Mouse (Mus musculus): ENCODE results near the gene Pigr.

Pigr gene

DNA sequence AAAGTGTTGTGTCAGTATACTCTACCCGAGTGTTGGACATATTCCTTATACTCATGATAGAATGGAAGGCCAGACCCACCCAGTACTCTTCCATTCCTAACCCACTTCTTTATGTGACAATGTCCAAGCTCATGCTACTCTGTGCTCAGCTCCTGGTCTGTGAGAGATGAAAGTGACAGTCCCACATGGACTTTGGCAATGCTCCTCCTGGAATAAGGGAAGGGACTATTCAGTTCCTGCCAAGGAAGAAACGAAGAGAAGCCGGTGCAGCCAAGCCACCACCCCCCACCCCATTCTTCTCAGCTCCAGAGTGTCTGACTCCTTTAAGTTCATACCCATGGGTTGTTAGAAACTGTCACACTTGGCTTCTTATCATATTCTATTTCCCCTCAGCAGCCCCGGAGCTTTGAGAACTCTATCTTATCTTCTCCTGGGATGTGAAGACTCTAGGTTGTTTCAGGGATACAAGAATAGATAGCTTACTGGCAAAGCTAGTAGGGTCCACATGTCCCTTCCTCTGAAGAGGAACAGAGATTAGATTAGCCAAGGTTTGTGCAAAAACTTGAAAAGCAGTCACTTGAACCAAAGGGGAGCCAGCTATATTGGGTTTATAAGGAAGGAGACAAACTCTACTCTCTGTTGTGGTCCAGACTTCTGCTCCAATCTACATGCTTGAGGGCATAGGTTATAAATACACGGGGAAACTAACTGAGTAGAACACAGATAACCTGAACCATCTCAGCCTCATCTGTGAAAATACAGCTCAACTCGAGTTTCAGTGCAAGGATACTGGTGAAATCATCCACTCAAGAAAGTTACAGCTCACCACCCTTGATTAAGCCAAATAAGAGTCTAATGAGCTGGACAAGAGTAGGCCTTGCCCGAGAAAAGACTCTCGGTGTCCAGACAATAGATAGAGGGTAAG is 3.7 kb downstream of the Pigr start:
- no peak for DNase-seq (ENCODE audit: low spot score in 2 of 2)

DNA sequence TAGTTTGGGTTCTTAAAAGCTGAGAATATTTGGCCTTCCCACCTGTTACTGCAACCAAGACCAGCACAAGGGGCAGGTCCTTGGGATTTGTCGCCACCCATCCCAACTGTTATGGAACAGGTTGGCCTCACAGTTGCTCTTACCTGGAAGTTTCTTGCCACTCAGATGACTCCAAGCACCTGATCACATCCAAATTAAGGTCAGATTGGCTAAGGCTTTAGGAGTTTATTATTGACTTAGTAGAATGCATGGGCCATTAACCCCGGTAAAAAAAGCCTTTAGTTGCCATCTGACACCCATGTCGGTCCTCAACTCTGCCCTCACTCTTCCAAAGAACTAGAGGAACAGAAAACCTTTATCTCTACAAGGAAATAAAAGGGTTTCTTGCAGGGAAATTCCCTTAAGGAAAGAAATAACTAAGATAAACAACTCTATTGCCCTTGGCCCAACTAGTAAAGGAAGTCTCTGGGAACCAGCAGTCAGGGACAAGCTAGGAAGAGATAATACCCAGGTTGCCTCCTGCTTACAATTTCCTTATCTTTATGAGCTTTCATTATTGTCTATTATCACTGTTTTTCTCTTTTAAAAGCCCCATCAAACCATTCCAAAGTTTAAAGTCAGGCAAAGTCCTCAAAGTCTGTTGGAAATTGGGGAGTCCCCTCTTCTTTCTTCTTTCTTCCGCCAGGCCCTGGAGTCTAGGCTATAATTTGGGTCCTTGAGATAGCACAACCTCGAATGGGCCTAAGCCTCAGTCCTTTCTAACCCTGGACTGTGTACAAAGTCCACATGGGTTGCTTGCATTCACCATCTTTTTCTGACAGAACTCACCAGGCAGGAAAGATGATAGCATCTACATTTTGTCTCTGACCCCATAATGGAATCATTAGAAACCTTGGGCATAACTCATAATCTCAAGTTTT is 6.0 kb downstream of the Pigr start:
- no peak for DNase-seq (ENCODE audit: low spot score in 2 of 2)

DNA sequence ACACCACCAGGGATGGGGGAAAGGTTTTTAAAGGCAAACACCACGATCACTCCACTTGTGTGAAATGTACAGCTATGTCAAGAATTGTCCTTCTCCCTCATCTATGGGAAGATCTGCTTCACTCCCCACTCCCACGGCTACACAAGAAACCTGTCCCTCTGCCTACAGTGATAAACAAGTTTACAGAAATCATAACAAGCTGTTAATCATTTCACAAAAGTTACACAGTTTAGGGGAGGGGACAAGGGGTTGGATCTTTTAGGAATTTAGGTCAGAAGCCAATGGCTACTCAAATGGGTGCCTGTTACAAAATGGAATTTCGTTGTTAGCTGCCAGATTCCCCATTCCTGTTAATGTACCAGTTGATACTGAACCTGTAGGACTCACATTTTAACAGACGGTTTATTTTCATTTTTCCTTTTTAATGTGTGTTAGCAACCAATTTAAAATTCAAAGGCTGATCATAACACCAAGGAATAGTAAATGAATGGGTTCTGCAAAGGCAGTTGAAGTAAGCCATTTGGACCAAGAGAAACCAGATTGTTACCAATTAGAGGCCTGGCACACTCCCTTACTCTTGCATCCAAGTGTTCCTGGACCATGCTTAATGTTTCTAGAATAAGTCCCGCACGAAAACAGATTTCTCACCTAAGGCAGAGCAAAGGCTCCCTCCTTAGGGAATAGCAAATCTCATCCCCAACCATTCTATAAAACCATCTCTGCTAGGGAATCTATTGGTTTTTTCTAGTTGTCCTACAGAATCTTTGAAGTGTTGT is 8.9 kb downstream of the Pigr start:
- DNase-seq (ENCODE audit: low spot score in 2 of 2): no peak

DNA sequence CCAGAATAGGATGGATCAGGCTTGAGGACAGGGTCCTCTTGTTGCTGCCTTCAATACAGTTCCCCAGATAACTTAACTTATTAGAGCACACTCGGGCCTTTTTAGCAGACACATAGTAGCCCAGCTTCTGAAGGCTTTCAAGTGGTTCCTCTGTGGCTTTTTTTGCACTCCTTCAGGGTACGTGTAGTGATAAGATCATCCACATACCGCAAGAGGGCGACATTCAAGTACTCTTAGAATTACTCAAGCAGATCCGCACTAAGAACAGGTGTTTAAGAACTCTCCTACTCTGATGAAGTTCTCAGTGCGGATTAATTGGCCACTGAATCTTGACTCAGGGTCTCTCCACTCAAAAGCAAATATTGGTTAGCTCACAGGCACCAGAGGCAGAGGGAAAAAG is 11.8 kb downstream of the Pigr start:
- no peak for DNase-seq (ENCODE audit: low spot score in 2 of 2)

DNA sequence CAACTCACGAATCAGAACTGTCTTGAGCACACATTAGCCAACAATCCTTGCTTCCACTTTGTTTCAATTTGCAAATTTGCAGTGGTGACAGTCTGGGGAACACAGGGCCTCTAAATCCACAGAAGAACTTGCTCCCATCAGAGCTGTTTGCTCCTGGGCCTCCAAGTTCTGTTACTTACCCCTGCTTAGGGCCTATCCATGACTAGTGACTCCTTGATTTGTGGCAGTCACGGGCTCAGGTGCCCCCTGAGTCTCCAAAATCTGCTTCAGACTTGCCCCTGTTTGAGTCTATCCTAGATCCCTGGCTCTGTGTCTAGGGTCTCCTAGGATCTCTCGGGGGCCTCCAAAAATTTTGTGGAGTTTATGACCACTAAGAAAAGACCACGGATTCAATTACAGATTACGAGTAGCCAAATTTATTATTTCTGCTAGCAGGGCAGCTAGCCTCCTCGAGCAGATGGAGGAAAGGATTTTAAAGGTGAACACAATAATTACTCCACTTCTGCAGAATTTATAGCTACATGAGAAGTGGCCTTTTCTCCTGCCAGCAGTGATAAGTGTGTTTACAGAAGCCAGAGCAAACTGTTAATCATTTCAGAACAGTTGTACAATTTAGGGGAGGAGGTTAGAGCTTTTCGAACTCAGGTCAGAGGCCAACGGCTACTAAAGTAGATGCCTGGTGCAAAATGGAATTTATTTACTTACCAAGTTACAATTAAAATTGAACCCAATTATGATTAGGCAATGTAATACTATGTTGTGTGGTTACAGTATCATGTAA is 14.3 kb downstream of the Pigr start:
- DNase-seq (ENCODE audit: low spot score in 2 of 2): no peak

DNA sequence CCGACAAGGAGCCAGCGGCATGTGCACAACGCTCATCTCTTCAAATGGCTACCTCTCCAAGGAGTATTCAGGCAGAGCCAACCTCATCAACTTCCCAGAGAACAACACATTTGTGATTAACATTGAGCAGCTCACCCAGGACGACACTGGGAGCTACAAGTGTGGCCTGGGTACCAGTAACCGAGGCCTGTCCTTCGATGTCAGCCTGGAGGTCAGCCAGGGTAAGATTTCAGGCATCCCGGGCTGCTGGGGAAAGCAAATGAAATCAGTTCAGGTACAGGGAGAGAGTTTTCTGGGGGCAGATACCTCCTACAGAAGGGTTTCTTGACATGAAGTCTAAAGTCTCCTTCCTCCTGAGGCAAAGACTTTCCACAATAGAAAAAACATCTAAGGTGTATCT is 15.1 kb downstream of the Pigr start:
- no peak for DNase-seq (ENCODE audit: low spot score in 2 of 2)

DNA sequence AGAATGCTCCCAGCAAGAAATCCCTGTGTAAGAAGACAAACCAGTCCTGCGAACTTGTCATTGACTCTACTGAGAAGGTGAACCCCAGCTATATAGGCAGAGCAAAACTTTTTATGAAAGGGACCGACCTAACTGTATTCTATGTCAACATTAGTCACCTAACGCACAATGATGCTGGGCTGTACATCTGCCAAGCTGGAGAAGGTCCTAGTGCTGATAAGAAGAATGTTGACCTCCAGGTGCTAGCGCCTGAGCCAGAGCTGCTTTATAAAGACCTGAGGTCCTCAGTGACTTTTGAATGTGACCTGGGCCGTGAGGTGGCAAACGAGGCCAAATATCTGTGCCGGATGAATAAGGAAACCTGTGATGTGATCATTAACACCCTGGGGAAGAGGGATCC is 18.0 kb downstream of the Pigr start:
- no peak for DNase-seq (ENCODE audit: low spot score in 2 of 2)

DNA sequence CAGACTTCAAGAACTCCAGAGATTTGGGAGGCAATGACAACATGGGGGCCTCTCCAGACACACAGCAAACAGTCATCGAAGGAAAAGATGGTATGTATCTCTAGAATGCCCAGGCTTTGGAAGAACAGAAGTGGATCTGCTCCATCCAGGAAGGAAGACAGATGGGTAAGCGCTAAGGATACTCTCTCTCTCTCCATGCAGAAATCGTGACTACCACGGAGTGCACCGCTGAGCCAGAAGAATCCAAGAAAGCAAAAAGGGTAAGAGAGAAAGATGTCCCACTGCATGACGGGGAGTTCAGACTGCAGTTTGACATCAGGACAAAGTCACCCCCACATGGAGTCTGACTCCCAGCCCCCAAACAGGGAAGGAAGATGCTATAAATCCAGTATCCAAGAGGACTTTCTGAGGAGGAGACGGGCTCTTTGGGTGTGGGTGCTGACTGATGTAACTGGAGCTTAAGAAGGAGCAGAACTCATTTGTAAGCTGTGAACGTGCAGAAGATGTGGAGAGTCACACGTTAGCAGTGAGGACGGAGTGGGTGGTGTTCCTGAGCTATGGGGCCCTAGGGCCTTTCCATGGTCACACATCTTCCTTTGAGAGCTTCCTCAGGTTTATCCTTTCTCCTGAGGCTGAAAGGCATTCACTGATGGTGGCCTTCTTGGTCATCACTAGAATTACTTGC is 23.2 kb downstream of the Pigr start:
- DNase-seq (ENCODE audit: low spot score in 2 of 2): no peak

DNA sequence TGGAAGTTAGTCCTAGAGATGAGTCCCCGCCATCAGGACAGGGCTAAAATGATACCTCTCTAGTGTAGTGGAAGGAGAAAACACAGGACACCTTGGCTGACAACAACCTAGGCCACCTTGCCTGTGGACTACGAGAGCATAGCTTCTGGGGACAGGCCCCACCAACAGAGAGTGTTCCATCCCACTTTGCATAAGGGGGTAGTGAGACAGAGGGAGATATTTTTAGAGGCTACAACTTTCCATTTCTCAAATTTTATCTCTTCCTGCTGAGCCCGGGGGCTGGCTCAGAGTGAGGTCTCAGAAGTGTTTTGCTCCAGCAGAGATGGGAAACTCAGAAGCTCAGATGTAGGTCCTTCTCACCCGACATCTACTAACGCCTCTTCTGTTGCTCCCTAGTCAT is 23.9 kb downstream of the Pigr start:
- DNase-seq (ENCODE audit: low spot score in 2 of 2): no peak

DNA sequence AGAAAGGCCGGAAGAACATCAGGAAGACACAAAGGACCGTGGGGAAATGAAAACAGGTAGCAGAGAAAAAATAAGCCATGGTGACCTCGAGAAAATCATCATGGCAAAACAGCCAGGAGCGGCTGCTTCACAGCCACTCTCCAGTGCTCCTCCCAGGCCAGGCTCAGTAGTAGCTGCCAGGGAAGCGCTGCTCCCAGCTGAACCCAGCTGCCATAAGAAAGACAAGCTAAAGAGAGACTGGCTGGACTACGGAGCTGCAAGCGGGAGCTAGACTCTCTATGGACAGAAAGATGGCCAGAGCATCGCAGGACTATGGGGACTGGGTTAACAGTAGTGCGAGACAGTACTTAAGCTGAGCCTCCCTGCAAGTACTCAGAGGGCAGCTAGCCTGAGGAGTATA is 28.3 kb downstream of the Pigr start:
- DNase-seq (ENCODE audit: low spot score in 2 of 2): no peak

DNA sequence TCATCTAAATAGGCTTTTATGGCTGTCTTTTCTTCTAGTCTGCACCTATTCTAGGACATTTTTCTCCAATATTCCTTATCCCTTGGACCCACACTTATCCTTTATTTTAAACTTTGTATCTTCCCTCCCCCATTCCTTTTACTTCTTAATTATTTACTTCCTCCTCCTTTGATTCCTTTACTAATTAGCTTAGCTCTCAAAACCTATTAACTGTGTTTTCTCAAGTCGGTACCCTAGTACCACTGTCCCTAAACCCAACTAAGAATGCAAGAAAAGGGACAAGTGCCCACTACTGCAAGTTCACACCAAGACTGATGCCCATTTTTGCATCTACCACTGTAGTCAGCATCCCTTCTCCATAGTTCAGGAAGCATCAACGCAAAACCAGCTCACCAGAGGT is 29.2 kb downstream of the Pigr start:
- DNase-seq (ENCODE audit: low spot score in 2 of 2): no peak

DNA sequence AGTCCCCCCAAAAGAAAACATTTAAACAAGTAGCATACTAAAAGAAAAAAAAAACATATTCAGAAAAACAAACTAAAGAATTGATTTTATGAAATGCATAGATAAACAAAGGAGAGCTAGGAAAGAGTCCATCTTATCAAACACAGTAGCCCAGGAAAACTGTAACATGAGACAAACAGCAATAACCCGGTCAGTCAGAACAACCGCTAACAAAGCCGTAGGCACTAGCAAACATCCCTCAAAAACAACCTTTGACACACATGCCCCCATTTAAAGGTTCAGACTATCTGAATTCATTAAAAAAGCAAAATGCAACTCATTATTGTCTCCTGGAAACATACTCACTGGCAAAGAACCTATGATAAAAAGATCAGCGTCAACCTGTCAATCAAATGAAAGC is 31.0 kb downstream of the Pigr start:
- DNase-seq (ENCODE audit: low spot score in 2 of 2): no peak

DNA sequence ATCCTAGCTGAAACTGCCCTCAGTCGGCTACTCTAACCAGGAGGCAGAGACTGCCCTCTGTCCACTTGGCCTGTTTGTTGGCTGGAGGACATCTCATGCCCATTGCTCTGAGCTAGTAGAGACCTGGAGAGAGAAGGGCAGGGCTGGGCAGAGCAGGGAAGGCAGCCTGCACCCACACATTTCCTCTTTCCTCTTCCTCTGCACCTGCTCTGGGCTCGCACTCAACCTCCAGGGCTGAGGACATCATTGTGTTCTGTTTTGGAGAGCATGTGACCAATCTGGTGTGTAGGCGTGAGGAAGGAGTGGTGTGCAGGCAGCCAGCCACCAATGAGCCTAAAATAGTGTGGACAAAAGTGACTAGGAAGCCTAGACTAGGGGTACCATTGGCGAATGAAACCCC is 37.8 kb downstream of the Pigr start:
- no peak for DNase-seq (ENCODE audit: low spot score in 2 of 2)

DNA sequence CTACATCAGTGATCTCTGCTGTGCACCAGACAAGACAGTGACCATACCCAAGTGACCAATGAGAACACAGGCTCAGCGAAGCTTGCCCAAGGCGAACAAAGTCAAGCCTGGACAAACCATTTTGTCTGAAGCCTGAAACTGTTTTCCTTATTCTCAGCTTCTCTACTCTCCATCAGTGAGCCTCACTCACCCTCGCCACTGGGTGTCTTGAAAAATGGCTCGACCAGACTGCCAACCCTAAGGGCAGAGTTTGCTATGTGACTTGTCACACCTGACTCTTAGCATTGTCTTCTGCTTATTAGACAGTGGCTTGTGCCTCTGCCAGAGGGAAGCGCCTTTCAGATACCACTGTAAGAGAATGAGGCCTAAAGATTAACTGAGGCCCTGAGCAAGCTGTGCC is 38.3 kb downstream of the Pigr start:
- no peak for DNase-seq (ENCODE audit: low spot score in 2 of 2)

DNA sequence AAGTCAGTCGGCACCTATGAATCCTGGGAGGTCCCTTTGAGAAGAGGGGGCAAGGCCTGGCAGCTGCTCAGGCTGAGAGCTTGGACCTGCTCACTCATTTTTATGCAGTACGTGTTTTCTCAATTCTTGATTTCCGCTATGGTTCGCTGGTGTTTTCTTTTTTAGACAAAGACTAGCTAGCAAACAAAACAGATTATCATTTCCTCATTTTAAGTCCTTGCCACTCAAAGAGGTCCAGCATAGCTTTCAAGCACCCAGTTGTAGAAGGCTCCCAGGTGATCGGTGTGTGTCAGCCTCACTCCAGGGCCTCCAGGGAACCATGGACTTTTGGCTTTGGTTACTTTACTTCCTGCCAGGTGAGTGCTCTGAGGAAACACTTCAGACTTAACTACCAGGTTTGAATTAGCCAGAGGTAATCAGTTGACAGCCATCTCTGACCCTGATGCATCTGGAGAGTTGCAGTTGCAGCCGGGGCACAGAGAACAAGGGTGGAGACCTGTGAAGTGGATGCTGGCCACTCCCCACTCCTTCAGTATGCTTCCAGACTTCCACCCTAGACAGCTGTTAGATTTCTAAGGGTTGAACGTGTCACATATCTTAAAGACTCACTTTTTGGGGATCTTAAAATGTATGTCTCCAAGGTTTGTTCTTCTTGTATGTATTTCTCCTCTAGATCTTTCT is 39.2 kb downstream of the Pigr start, which contains the start of gene Fcmr:
Fcmr (plus strand) TSS at position 129 of the 681 bp plus-strand sequence.
- DNase-seq (ENCODE audit: low spot score in 2 of 2): no peak

DNA sequence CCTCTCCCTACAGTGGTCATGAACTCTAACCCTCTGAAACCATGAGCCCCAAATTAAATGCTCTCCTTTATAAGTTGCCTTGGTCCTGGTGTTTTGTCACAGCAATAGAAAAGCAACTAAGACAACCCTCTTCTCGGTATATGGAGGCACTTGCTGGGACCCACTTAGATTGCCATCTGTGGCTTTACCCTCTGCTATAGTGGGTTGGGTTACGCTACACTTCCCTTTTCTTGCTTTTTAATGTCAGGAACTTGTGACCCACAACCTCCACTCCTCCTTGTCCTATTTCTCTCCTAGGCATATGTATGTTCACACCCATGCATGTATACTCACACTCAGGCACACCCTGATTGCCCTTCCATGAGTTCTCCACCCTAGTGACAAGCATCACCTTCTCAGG is 46.4 kb downstream of the Pigr start:
- no peak for DNase-seq (ENCODE audit: low spot score in 2 of 2)

DNA sequence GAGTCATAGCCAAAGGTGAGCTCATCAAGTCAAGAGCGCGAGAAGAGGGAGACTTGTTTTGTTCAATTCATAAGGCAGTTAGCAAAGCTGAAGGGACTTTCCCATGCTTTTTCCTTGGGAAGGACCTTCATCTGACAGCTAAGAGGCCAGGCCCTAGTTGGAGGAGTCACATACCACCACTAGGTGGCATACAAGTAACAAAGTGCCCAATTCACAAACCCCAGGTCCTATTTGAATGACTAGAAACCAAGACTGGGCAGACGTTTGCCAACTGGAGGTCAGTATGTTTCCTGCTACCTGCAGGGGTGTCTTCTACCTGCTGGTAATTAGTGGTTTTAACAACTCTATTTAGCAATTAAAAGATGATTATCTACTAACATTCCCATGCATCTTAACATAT is 48.7 kb downstream of the Pigr start:
- peak in 1 of 2 experiments; percentile 40 for DNase-seq (ENCODE audit: low spot score in 2 of 2)

DNA sequence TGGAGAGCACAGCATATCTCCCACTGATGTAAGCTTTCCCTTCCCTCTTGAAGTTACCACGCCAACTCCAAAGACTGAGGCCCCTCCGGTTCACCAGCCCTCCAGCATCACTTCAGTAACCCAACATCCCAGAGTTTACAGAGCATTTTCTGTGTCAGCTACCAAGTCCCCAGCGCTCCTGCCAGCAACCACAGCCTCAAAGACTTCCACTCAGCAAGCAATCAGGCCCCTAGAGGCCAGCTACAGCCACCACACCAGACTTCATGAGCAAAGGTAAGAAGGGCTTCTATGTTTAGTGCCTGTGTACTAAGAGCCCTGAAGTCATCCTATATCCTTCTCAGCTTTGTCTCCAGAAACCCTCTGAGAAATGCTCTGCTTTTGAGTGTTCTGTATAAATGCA is 49.4 kb downstream of the Pigr start:
- no peak for DNase-seq (ENCODE audit: low spot score in 2 of 2)

DNA sequence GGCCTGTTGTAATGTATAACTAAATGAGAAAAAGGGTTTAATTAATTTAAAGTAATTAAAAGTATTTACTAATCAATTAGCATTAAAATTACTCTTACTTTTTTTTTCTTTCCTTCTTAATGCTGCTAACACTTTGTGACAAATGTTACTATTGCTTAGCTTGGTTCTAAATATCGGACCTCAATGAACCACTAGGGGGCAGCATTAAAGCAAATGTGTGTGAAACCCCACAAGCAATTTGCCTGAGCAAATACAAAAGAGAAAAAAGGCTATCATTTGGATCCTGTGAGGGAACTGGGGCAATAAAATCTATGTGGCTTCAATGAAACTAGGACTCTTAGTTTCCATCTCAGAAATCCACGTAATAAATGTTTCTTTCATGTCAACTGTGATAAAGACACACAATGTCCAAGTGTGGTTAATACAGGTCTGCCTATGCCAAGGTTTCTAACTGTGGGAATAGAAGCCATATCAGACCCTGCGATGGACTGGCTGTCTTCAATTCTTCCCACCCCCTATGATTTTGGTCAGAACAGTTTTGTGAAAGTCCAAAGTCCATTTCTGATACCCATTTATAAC is 50.5 kb downstream of the Pigr start:
- peak in 1 of 2 experiments; percentile 30 for DNase-seq (ENCODE audit: low spot score in 2 of 2)
